Mouse (Mus musculus): ENCODE measurements at regions not wholly inside any gene's neighbourhood (a gene's known extent, or its start where the extent isn't known, plus 50 kb on each side); places are given as distances from the start of the nearest gene placed in this dataset.

GRCm38 (mm10) chr9:112014796-112015195, 220.9 kb downstream of the Arpp21 start:
- no peak for DNase-seq (ENCODE audit: low spot score in 2 of 2)
- intact Hi-C loops (cut with DNase I), result no loop called here

- intact Hi-C loops (cut with DNase I), result no loop called here
- no peak for DNase-seq (ENCODE audit: low spot score in 2 of 2)
Measured at GRCm38 (mm10) chr9:111994401-111994800, 241.3 kb downstream of the Arpp21 start.

GRCm38 (mm10) chr9:111993844-111994243, 241.9 kb downstream of the Arpp21 start:
- intact Hi-C loops (cut with DNase I), result no loop called here
- DNase-seq (ENCODE audit: low spot score in 2 of 2), result no peak

GRCm38 (mm10) chr9:111990060-111990459, 245.7 kb downstream of the Arpp21 start:
- intact Hi-C loops (cut with DNase I), result no loop called here
- DNase-seq (ENCODE audit: low spot score in 2 of 2), result no peak

GRCm38 (mm10) chr9:111963405-111964037, 272.2 kb downstream of the Arpp21 start:
- intact Hi-C loops (cut with DNase I), result no loop called here
- DNase-seq (ENCODE audit: low spot score in 2 of 2), result no peak

GRCm38 (mm10) chr9:111957799-111958198, 267.7 kb upstream of the Stac start:
- DNase-seq (ENCODE audit: low spot score in 2 of 2), result no peak
- intact Hi-C loops (cut with DNase I), result no loop called here

GRCm38 (mm10) chr9:111939271-111940067, 249.3 kb upstream of the Stac start:
- peak in 1 of 2 experiments; percentile 64 for DNase-seq (ENCODE audit: low spot score in 2 of 2)
- intact Hi-C loops (cut with DNase I), result loop anchor here (5.0 kb wide), 2 partner anchors 108 to 1708 kb away; no protein-coding TSS in a partner anchor

- no peak for DNase-seq (ENCODE audit: low spot score in 2 of 2)
- intact Hi-C loops (cut with DNase I), result no loop called here
Measured at GRCm38 (mm10) chr9:111932455-111932854, 242.3 kb upstream of the Stac start.

GRCm38 (mm10) chr9:111918275-111918940, 228.3 kb upstream of the Stac start:
- peak; percentile 80 to 81 for DNase-seq (ENCODE audit: low spot score in 2 of 2)
- intact Hi-C loops (cut with DNase I), result loop anchor here (1.0 to 5.0 kb wide), 3 partner anchors 366 to 561 kb away; no protein-coding TSS in a partner anchor

GRCm38 (mm10) chr9:111916684-111917535, 226.8 kb upstream of the Stac start:
- intact Hi-C loops (cut with DNase I), result loop anchor here (5.0 kb wide), 2 partner anchors 365 to 560 kb away; no protein-coding TSS in a partner anchor
- peak; percentile 39 to 46 for DNase-seq (ENCODE audit: low spot score in 2 of 2)

GRCm38 (mm10) chr9:111908806-111909205, 218.7 kb upstream of the Stac start:
- intact Hi-C loops (cut with DNase I), result no loop called here

GRCm38 (mm10) chr9:111900196-111900595, 210.0 kb upstream of the Stac start:
- intact Hi-C loops (cut with DNase I), result no loop called here
- DNase-seq (ENCODE audit: low spot score in 2 of 2), result no peak

More at GRCm38 (mm10) chr9:111908806-111909205, 218.7 kb upstream of the Stac start:
- no peak for DNase-seq (ENCODE audit: low spot score in 2 of 2)

GRCm38 (mm10) chr9:111897626-111898025, 207.5 kb upstream of the Stac start:
- intact Hi-C loops (cut with DNase I), result loop anchor here (10.0 kb wide), 1 partner anchor 143 kb away; no protein-coding TSS in a partner anchor

GRCm38 (mm10) chr9:111879710-111880109, 189.6 kb upstream of the Stac start:
- intact Hi-C loops (cut with DNase I), result no loop called here
- no peak for DNase-seq (ENCODE audit: low spot score in 2 of 2)

More at GRCm38 (mm10) chr9:111897626-111898025, 207.5 kb upstream of the Stac start:
- DNase-seq (ENCODE audit: low spot score in 2 of 2), result peak; percentile 13 to 69

GRCm38 (mm10) chr9:111876846-111877245, 186.7 kb upstream of the Stac start:
- no peak for DNase-seq (ENCODE audit: low spot score in 2 of 2)
- intact Hi-C loops (cut with DNase I), result no loop called here

- intact Hi-C loops (cut with DNase I), result no loop called here
- DNase-seq (ENCODE audit: low spot score in 2 of 2), result no peak
Measured at GRCm38 (mm10) chr9:111870466-111870865, 180.3 kb upstream of the Stac start.

- peak in 1 of 2 experiments; percentile 4 for DNase-seq (ENCODE audit: low spot score in 2 of 2)
- intact Hi-C loops (cut with DNase I), result no loop called here
Measured at GRCm38 (mm10) chr9:111869801-111870382, 179.7 kb upstream of the Stac start.

GRCm38 (mm10) chr9:111858051-111858450, 167.9 kb upstream of the Stac start:
- intact Hi-C loops (cut with DNase I), result no loop called here
- no peak for DNase-seq (ENCODE audit: low spot score in 2 of 2)

- DNase-seq (ENCODE audit: low spot score in 2 of 2), result no peak
- intact Hi-C loops (cut with DNase I), result no loop called here
Measured at GRCm38 (mm10) chr9:111854976-111855375, 164.8 kb upstream of the Stac start.
